Mouse (Mus musculus): ENCODE results near the gene Dct.

- no peak for TF ChIP-seq CTCF (IDR thresholded peaks at IDR 0.05; ENCODE audit: low read depth, low read length)
- no peak for TF ChIP-seq POLR2A (IDR thresholded peaks at IDR 0.05; ENCODE audit: borderline replicate concordance, low read depth, low read length)
Observed at GRCm38 (mm10) chr14:117992600-117993256, 59.3 kb downstream of the Dct start.

Data from bone marrow macrophage, adult 2 months (primary cell).